15 mouse cellular contexts compared by ENCODE assay signal in genomic region chr4:57839343-57839742, GRCm38 (mm10).
A peak's percentile ranks its signal among the peaks of the same experiment; 100 is the strongest.
DNase-seq lines count a peak whose midpoint lies in the region; ATAC-seq lines count a peak whose summit lies in the region.
"Had no signal": no experiment of that assay in that cellular context is flagged by ENCODE, and none has a peak within 500 bp of the region (broad histone marks: within the 10 kb centered on the region; RNA-seq: fewer than 3 reads in every experiment).

No protein-coding gene starts in this region.

- H3K27ac ChIP-seq in lung, embryonic 15.5 days = peak overlapping the region; percentile 43; the same call in 1 of the 2 replicates
- no peak overlapping the region for H3K27ac ChIP-seq in midbrain, embryonic 11.5 days (ENCODE audit: low read depth, low read length)
- H3K27ac ChIP-seq: intestine, embryonic 15.5 days had no signal

- 42% methylated on average over 4 of the region's 4 CpGs for WGBS in lung, embryonic 15.5 days
- 68% methylated on average over 4 of the region's 4 CpGs for WGBS in midbrain, embryonic 11.5 days

- H3K4me2 ChIP-seq in lung, embryonic 15.5 days = no peak overlapping the region
- no peak overlapping the region for H3K4me2 ChIP-seq in midbrain, embryonic 11.5 days
- H3K4me2 ChIP-seq: intestine, embryonic 15.5 days had no signal

- no peak overlapping the region for H3K4me3 ChIP-seq in lung, embryonic 15.5 days
- H3K4me3 ChIP-seq in midbrain, embryonic 11.5 days (ENCODE audit: low read depth, low read length) = no peak overlapping the region
- H3K4me3 ChIP-seq: erythroblast, embryonic 14.5 days; intestine, embryonic 15.5 days had no signal

- peaks cover 29% of the 10 kb centered on the region for H3K4me1 ChIP-seq in lung, embryonic 15.5 days
- no peaks in the 10 kb centered on the region; the same call in 1 of the 2 replicates for H3K4me1 ChIP-seq in midbrain, embryonic 11.5 days (ENCODE audit: control insufficient read depth, insufficient read depth, low read length)

- peak; percentile 51 for DNase-seq in adrenal gland, postnatal 14 days
- no peak for DNase-seq in adrenal gland, adult 18-20 months (ENCODE audit: low spot score in 2 of 2)
- no peak for DNase-seq in lung, postnatal 10 days
- peak; percentile 65 for DNase-seq in fibroblast of lung, adult 2 months (ENCODE audit: low read depth)
- peak; percentile 42 for DNase-seq in skeletal muscle tissue, adult 2 months (ENCODE audit: low read depth, low spot score)
- no peak for DNase-seq in midbrain, embryonic 11.5 days (ENCODE audit: low spot score, missing footprints)
- no peak for DNase-seq in gastrocnemius, postnatal 14 days
- DNase-seq: cerebellum, adult 8-10 months; embryo, embryonic 11 days; liver; right cerebral cortex, postnatal 14 days; thymus, postnatal 25 days had no signal

- intact Hi-C loops in gastrocnemius, postnatal 14 days (cut with DNase I; ENCODE audit: low total_unique reads) = no loop called here

- H3K9me3 ChIP-seq in lung, embryonic 15.5 days = no peaks in the 10 kb centered on the region
- H3K9me3 ChIP-seq in midbrain, embryonic 11.5 days (ENCODE audit: control insufficient read depth, low read length) = no peaks in the 10 kb centered on the region
- H3K9me3 ChIP-seq: intestine, embryonic 15.5 days had no signal

- H3K27me3 ChIP-seq in lung, embryonic 15.5 days = no peaks in the 10 kb centered on the region
- H3K27me3 ChIP-seq in midbrain, embryonic 11.5 days (ENCODE audit: control insufficient read depth, insufficient read depth, low read length) = no peaks in the 10 kb centered on the region
- H3K27me3 ChIP-seq: intestine, embryonic 15.5 days had no signal

- ATAC-seq in lung, embryonic 15.5 days (ENCODE audit: borderline replicate concordance, extremely low read depth, low FRiP score, low TSS enrichment) = peak; percentile 10; the same call in 1 of the 2 replicates
- ATAC-seq in midbrain, embryonic 11.5 days (ENCODE audit: low FRiP score) = no peak
- ATAC-seq: intestine, embryonic 15.5 days had no signal

- H3K9ac ChIP-seq in lung, embryonic 15.5 days = no peak overlapping the region
- H3K9ac ChIP-seq in midbrain, embryonic 11.5 days (ENCODE audit: low read length) = no peak overlapping the region
- H3K9ac ChIP-seq: intestine, embryonic 15.5 days had no signal

- H3K36me3 ChIP-seq in lung, embryonic 15.5 days = no peaks in the 10 kb centered on the region
- H3K36me3 ChIP-seq in midbrain, embryonic 11.5 days (ENCODE audit: control insufficient read depth, insufficient read depth, low read length) = no peaks in the 10 kb centered on the region
- H3K36me3 ChIP-seq: intestine, embryonic 15.5 days had no signal

Comparison
In these comparisons a context has a peak if more than half of its experiments do, and no peak if none do; other contexts are left out.
1. DNase-seq: peak in adrenal gland, postnatal 14 days (single experiment), fibroblast of lung, adult 2 months (single experiment) and skeletal muscle tissue, adult 2 months (single experiment); none in adrenal gland, adult 18-20 months (0 of 2), lung, postnatal 10 days (single experiment), midbrain, embryonic 11.5 days (single experiment) and gastrocnemius, postnatal 14 days (single experiment).